Mouse (Mus musculus) limb, embryonic 12.5 days (tissue): ENCODE results near the gene Kirrel3. TPM values are rescaled to one million over a fixed set of nuclear protein-coding genes. Genes with fewer than 3 reads are reported as not detected.

Source experiments
- ATAC-seq: fragments of 200-750 bp; cut with Nextera tagmentation; 2 replicates; pipeline ENCODE4 v1.8.0; 2017; ENCODE audit warnings: low read depth, moderate TSS enrichment; ENCODE audit not compliant: insufficient number of reproducible peaks, insufficient read depth, low FRiP score, low TSS enrichment
- H3K27ac ChIP-seq: fragments of 300-500 bp; sonication (generic); 2 replicates; pipeline ENCODE4 v1.5.1; 2016; ENCODE audit warnings: mild to moderate bottlenecking, moderate library complexity
- H3K27me3 ChIP-seq: fragments of 300-500 bp; sonication (generic); 2 replicates; pipeline ENCODE4 v1.6.1; 2016; ENCODE audit warnings: mild to moderate bottlenecking, moderate library complexity
- H3K36me3 ChIP-seq: fragments of 300-500 bp; sonication (generic); 2 replicates; pipeline ENCODE4 v1.6.1; 2016; ENCODE audit warnings: mild to moderate bottlenecking, moderate library complexity
- H3K4me1 ChIP-seq: fragments of 300-500 bp; sonication (generic); replicated peaks from 2 replicates; pipeline ENCODE4 v1.6.1; 2016
- H3K4me2 ChIP-seq: fragments of 300-500 bp; sonication (generic); 2 replicates; pipeline ENCODE4 v1.6.1; 2016; ENCODE audit warnings: mild to moderate bottlenecking, moderate library complexity
- H3K4me3 ChIP-seq: fragments of 300-500 bp; sonication (generic); replicated peaks from 2 replicates; pipeline ENCODE4 v1.5.1; 2016; ENCODE audit warnings: mild to moderate bottlenecking
- H3K9ac ChIP-seq: fragments of 300-500 bp; sonication (generic); replicated peaks from 2 replicates; pipeline ENCODE4 v1.6.1; 2016; ENCODE audit warnings: mild to moderate bottlenecking, moderate library complexity
- H3K9me3 ChIP-seq: fragments of 300-500 bp; sonication (generic); 2 replicates; pipeline ENCODE4 v1.6.1; 2016; ENCODE audit warnings: mild to moderate bottlenecking, moderate library complexity
- WGBS: fragments of 180-500 bp; shearing (Covaris S2); methylation state at CpG from one replicate; pipeline ENCODE4 v1.1.7; 2016; 5-methylcytosine and 5-hydroxymethylcytosine counted together
- polyA plus RNA-seq: library from polyadenylated mRNA; unstranded; fragments of >200 nt; fragmentation: Nextera tagmentation; extraction: Ambion mirVana; gene quantifications from 2 replicates; pipeline ENCODE4 v1.2.1, GENCODE M21; 2016

Gene Kirrel3
- 7.8 and 10.5 TPM in 2 replicates for polyA plus RNA-seq

DNA sequence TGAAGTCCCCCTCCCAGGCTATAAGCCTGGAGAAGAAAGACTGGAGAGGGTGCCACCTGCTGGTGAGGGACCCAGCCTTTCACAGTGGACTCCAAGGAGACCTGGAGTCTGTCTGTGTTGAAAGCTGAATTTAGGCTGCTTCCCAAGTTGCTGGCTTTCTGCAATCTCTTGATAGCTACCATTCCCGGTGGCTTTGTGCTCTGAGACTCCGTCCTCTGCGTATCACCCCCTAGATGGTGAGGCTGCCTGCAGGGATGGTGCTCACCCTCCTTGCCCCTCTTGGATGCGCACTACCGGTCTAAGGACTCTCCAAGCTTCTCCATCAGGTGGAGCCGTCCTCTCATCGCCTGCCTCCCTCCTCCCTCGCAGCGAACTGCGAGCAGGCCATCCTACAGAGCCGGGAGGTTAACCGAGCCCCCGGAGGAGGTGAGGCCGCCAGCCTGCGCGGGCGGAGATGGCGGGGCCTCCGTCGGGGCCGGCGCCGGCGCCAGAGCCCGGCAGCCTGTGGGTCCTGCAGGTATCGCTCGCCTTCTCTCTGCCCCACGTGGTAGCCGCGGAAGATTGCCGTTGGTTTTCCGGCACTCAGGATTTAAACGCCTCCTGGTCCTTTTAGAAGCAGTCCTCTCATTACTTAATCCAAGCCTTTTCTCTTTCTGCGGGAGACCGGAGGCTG, at the start of gene Kirrel3:
Gene Kirrel3 (plus strand): TSS at position 136 of the 673 bp plus-strand sequence.
- Histone ChIP-seq H3K4me2 (peak within 1 kb of the TSS; percentile 65), H3K27ac (peak within 1 kb of the TSS; percentile 79), H3K4me1 (peaks cover 37% of the 10 kb centered on the region), H3K27me3 (peaks cover 51% of the 10 kb centered on the region), H3K9me3 (no peaks in the 10 kb centered on the region), H3K9ac (peak within 1 kb of the TSS; percentile 54), H3K4me3 (peak within 1 kb of the TSS; percentile 46), H3K36me3 (no peaks in the 10 kb centered on the region)
- ATAC-seq, result peak; percentile 40
- under 1% methylated on average over 35 of the region's 35 CpGs for WGBS

DNA sequence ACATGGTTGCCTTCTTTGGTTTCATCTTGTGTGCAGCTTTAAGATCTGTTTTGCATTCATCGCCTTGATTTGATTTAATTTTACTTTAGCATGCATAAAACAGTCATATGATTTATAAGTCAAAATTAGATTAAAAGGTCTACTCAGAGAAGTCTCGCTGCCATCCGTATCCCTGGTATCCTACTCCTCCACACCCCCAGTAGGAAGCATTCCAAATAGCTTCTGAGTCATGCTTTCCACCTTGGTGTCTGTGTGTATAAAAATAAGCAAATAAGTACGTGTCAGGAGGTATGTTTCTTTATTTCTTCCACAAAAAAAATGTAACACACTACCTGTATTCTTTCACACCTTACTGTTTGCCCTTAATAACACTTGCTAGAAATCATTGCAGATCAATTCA, 45.0 kb upstream of the Kirrel3 start:
- H3K36me3 ChIP-seq, result no peaks in the 10 kb centered on the region
- H3K4me3 ChIP-seq, result no peak overlapping the region
- no peak overlapping the region for H3K4me2 ChIP-seq
- H3K27me3 ChIP-seq, result no peaks in the 10 kb centered on the region
- H3K9me3 ChIP-seq, result no peaks in the 10 kb centered on the region
- no peaks in the 10 kb centered on the region for H3K4me1 ChIP-seq
- H3K9ac ChIP-seq, result no peak overlapping the region
- no peak overlapping the region for H3K27ac ChIP-seq
- no peak for ATAC-seq
- 80% methylated on average over 4 of the region's 4 CpGs for WGBS

DNA sequence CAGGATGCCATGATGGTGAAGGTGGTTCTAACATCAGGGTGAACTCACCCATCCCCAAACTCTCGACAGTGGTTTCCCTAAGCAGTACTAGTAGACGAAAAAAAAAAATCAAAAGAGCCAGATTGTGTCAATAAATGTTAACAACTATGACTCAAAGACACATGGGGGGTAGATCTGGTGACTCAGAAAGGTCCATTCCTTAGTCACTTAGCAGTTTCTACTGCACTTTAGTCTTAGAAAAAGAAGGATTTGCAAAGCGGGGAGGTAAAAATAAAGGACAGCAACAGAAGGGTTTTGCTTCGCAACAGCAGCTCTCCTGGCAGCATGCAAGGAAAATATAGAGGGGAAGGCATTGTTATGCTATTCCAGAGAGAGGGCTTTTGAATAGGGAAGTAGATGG, 41.7 kb upstream of the Kirrel3 start:
- H3K4me1 ChIP-seq, result peaks cover 8% of the 10 kb centered on the region; the same call in 1 of the 2 replicates
- 71% methylated on average over 4 of the region's 4 CpGs for WGBS
- H3K36me3 ChIP-seq, result no peaks in the 10 kb centered on the region
- H3K27ac ChIP-seq, result no peak overlapping the region
- no peak for ATAC-seq
- H3K4me3 ChIP-seq, result no peak overlapping the region
- H3K4me2 ChIP-seq, result no peak overlapping the region
- H3K27me3 ChIP-seq, result no peaks in the 10 kb centered on the region
- no peak overlapping the region for H3K9ac ChIP-seq
- H3K9me3 ChIP-seq, result no peaks in the 10 kb centered on the region

DNA sequence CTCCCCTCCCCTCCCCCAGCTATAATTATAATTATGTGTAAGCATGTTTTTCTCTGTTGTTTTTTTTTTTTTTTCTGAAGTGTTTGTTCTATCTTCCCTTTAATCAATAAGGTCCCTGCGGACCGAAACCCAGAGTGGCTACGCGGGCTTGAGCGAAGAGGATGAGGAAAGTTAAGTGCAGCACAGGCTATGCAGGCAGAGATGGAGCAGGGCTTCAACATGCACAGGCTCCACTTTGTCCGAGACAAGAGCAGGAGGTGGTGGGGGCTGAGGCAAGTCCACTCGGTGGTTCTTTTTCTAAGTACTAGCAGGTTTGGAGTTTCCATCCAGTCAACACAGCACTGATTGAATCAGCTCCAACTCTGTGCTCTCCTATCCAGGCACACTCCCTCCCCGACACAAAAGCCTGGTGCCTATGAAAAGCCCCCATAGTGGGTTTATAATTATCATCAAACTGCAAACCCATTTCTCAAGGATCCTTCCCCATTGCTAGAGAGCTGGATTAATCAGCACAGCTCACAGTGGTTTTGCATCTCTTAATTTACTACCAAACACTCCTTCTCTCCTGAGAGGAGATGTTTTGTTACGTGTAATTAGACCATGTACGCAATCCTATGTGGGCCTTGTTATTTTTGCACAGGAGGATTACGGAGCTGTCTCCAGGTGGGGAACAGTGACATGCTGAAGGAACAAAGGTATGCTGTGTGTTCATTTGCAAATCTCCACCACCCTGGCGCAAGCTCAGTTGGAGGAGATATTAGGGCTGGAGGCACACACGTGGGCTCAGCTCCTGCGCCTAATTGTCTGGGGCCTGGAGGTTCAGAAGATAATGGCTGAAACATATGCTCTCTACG, 39.0 kb upstream of the Kirrel3 start:
- no peak for ATAC-seq
- no peak overlapping the region for H3K27ac ChIP-seq
- H3K4me1 ChIP-seq, result peaks cover 8% of the 10 kb centered on the region; the same call in 1 of the 2 replicates
- no peaks in the 10 kb centered on the region for H3K9me3 ChIP-seq
- H3K4me2 ChIP-seq, result no peak overlapping the region
- no peak overlapping the region for H3K4me3 ChIP-seq
- H3K27me3 ChIP-seq, result no peaks in the 10 kb centered on the region
- 61% methylated on average over 15 of the region's 15 CpGs for WGBS
- no peak overlapping the region for H3K9ac ChIP-seq
- H3K36me3 ChIP-seq, result no peaks in the 10 kb centered on the region

DNA sequence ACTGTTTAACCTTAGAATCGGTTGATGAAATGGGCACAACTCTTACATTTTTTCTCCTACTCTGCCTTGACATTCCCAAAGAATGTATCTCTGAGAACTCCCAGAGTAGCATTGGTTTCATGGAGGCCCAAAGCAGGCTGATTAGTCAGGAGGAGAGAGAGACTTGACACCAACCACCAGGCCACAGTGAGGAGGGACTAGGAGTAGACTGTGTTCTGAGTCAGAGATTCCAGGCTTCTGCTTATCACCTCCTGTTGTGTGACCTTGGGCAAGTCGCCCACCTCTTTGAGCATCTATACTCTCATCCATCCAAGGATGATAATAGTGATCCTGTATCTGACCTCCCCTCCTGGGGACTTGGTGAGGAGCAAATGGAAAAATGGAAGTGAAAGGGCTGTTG, 38.0 kb upstream of the Kirrel3 start:
- no peaks in the 10 kb centered on the region for H3K9me3 ChIP-seq
- H3K9ac ChIP-seq, result no peak overlapping the region
- no peaks in the 10 kb centered on the region for H3K36me3 ChIP-seq
- H3K4me3 ChIP-seq, result no peak overlapping the region
- ATAC-seq, result no peak
- no peak overlapping the region for H3K27ac ChIP-seq
- no peaks in the 10 kb centered on the region for H3K27me3 ChIP-seq
- WGBS, result 90% methylated on average over 2 of the region's 2 CpGs
- no peak overlapping the region for H3K4me2 ChIP-seq
- H3K4me1 ChIP-seq, result peaks cover 12% of the 10 kb centered on the region; the same call in 1 of the 2 replicates

GRCm38 (mm10) chr9:34448467-34448866, 37.2 kb upstream of the Kirrel3 start:
- ATAC-seq, result no peak
- WGBS, result 77% methylated on average over 4 of the region's 4 CpGs
- H3K4me3 ChIP-seq, result no peak overlapping the region
- peaks cover 12% of the 10 kb centered on the region; the same call in 1 of the 2 replicates for H3K4me1 ChIP-seq
- no peak overlapping the region for H3K4me2 ChIP-seq
- no peak overlapping the region for H3K27ac ChIP-seq
- H3K9ac ChIP-seq, result no peak overlapping the region
- H3K9me3 ChIP-seq, result no peaks in the 10 kb centered on the region
- no peaks in the 10 kb centered on the region for H3K27me3 ChIP-seq
- H3K36me3 ChIP-seq, result no peaks in the 10 kb centered on the region

DNA sequence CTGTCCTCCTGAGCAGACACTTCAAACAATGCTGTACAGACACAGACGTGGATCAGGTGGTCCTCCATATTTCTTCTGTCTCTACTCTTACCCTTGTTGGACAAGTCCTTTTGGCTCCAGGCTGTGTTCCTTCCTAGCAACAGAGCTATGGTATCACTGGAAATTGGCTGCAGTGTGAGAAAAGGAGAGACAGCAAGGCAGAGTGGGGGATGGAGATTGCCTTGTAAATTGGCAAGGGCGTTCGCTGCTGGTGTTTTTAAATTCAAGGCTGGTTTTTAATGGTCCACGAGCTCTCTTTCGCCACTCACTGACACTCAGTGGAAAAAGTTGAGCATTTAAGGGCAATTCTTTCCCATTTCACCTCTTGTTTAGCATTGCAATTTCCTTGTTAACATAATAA, 27.5 kb upstream of the Kirrel3 start:
- Histone ChIP-seq H3K4me2 (no peak overlapping the region), H3K9ac (no peak overlapping the region), H3K36me3 (no peaks in the 10 kb centered on the region), H3K27me3 (0 out of 2 replicates have a peak, but pooled peaks cover 4% of the 10 kb centered on the region), H3K9me3 (no peaks in the 10 kb centered on the region), H3K4me3 (no peak overlapping the region), H3K27ac (no peak overlapping the region), H3K4me1 (no peaks in the 10 kb centered on the region; the same call in 1 of the 2 replicates)
- ATAC-seq, result no peak
- 52% methylated on average over 5 of the region's 5 CpGs for WGBS

DNA sequence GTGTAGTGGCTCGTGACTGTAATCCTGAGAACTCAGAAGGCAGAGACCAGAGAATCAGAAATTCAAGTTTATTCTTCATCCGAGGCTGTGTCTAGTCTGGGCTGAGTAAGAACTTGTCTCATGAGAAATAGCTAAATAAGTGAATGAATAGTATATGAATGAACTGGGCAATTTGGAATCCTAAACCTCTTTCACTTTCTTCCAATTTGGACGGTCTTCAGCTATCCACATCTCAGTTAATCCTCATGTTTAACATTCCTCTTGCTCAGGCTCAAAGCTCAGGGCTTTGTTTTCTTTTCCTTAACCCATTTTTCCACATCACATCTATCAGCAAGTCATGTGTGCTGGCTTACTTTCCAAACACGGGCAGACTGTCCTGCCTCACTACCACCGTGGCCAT, 25.7 kb upstream of the Kirrel3 start:
- Histone ChIP-seq H3K4me3 (no peak overlapping the region), H3K9ac (no peak overlapping the region), H3K27ac (no peak overlapping the region), H3K4me2 (no peak overlapping the region), H3K27me3 (0 out of 2 replicates have a peak, but pooled peaks cover 4% of the 10 kb centered on the region), H3K9me3 (no peaks in the 10 kb centered on the region), H3K36me3 (no peaks in the 10 kb centered on the region), H3K4me1 (no peaks in the 10 kb centered on the region; the same call in 1 of the 2 replicates)
- ATAC-seq, result no peak
- 83% methylated on average over 5 of the region's 5 CpGs for WGBS

- 65% methylated on average over 2 of the region's 2 CpGs for WGBS
- no peaks in the 10 kb centered on the region for H3K36me3 ChIP-seq
- ATAC-seq, result no peak
- no peak overlapping the region for H3K27ac ChIP-seq
- H3K4me1 ChIP-seq, result no peaks in the 10 kb centered on the region; the same call in 1 of the 2 replicates
- H3K27me3 ChIP-seq, result no peaks in the 10 kb centered on the region
- H3K4me2 ChIP-seq, result no peak overlapping the region
- H3K9me3 ChIP-seq, result no peaks in the 10 kb centered on the region
- H3K4me3 ChIP-seq, result no peak overlapping the region
- no peak overlapping the region for H3K9ac ChIP-seq
Measured at GRCm38 (mm10) chr9:34463666-34464065, 22.0 kb upstream of the Kirrel3 start.

DNA sequence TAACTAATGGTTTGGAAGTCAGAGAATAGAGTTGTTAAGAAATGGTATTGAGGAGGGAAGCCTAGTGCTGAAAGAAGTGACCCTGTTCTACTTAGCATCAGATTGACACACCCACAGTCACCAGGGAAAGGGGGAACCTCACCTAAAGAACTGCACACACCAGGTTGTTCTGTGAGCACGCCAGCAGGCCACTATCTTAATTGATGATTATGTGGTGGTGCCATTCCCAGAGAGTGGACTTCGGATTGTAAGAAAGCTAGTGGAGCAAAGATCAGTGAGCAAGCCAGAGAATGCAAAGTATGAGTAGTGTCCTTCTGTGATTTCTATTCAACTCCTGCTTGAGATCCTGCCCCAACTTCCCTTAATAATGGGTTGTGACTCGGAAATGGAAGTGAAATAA, 19.6 kb upstream of the Kirrel3 start:
- no peak overlapping the region for H3K4me3 ChIP-seq
- WGBS, result 74% methylated on average over 3 of the region's 3 CpGs
- no peaks in the 10 kb centered on the region for H3K4me1 ChIP-seq
- H3K4me2 ChIP-seq, result no peak overlapping the region
- no peak overlapping the region for H3K9ac ChIP-seq
- no peaks in the 10 kb centered on the region; the same call in 1 of the 2 replicates for H3K27me3 ChIP-seq
- no peak for ATAC-seq
- H3K9me3 ChIP-seq, result no peaks in the 10 kb centered on the region
- H3K27ac ChIP-seq, result no peak overlapping the region
- H3K36me3 ChIP-seq, result no peaks in the 10 kb centered on the region

DNA sequence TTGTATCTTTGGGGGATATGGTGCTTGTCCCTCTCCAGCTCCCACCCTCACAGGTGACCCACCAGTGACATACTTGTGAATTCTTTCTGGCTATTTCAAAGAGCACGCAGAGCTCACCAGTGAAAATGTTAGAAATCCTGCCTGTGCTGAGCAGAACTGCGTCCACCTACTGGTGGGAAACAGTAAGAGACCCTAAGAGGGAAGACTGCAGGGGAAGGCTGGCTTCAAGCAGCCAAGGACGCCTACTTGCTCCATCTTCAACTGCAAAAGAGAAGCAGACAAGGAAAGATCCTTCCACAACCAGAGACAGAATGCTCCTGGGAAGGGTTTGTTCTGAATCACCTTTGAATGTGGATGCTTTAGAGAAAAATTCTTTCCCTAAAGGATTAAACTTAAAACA, 16.5 kb upstream of the Kirrel3 start:
- no peak overlapping the region for H3K4me3 ChIP-seq
- H3K27ac ChIP-seq, result no peak overlapping the region
- H3K9me3 ChIP-seq, result no peaks in the 10 kb centered on the region
- WGBS, result 85% methylated on average over 3 of the region's 3 CpGs
- no peak for ATAC-seq
- H3K9ac ChIP-seq, result no peak overlapping the region
- H3K4me2 ChIP-seq, result no peak overlapping the region
- H3K27me3 ChIP-seq, result no peaks in the 10 kb centered on the region; the same call in 1 of the 2 replicates
- H3K36me3 ChIP-seq, result no peaks in the 10 kb centered on the region
- no peaks in the 10 kb centered on the region for H3K4me1 ChIP-seq
